Mouse (Mus musculus) kidney, adult 18-20 months (tissue): ENCODE results near the gene Rictor.
A peak's percentile ranks its signal among the peaks of the same experiment; 100 is the strongest.

Source experiments
- DNase-seq: peaks from one replicate; pipeline ENCODE4 v3.0.0; 2021

Gene Rictor

DNA sequence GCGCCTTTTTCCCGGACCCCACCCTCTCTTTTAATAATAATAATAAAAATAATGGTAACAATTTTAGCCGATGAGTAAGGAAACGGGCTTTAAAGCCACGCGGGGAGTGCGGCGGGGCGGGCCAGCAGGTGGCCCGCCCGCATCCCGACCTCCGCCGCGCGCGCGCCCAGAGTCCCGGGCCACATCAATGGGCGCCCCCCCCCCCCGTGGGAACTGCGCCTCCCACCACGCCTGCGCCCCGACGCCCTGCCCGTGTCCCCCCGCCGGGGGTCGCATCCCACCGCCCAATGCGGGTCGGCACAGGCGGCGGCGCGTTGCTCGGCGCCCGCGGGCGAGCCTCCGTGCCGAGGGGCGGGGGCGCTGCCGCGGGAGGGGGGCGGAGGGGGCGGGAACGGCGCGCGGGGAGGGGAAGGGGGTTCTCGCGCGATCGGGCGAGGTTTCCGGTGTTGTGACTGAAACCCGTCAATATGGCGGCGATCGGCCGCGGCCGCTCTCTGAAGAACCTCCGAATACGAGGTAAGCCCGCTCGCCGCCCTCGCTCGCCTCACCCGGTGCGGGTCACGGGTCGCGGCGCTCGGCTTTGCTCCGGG lies at the start of gene Rictor:
TSS of gene Rictor (plus strand) at position 444 of the 590 bp plus-strand sequence.
- DNase-seq: peak; percentile 86

DNA sequence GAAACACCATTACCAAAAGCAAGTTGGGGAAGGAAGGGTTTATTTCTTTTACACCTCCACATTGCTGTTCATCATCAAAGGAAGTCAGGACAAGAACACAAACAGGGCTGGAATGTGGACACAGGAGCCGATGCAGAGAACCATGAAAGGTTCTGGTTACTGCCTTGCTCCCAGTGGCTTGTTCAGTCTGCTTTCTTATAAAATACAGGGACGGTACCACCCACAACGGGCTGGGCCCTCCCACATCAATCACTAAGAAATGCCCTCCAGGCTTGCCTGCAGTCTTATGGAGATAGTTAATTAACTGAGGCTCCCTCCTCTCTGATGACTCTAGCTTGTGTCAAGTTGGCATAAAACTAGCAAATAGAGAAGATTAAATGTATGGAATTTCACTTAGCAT lies 46.2 kb upstream of the Rictor start:
- DNase-seq: no peak

DNA sequence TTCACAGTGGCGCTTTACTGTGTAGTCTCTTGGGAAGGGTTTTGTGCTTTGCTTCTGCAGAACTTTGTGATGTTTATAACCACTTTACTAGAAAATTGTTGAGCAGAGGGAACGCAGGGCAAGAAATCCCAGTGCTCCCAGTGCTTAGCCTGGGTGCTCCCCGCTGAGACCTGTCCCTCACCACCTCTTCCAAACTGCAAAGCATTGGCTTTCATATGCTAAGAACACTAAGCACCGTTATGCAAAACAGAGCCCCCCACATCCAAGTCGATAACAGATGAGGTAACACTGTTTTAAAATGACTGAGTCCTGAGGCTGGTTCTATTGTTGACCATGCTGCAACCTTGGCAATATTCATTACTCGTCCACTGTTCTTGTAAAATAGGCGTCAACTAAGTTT lies 44.2 kb upstream of the Rictor start:
- no peak for DNase-seq

DNA sequence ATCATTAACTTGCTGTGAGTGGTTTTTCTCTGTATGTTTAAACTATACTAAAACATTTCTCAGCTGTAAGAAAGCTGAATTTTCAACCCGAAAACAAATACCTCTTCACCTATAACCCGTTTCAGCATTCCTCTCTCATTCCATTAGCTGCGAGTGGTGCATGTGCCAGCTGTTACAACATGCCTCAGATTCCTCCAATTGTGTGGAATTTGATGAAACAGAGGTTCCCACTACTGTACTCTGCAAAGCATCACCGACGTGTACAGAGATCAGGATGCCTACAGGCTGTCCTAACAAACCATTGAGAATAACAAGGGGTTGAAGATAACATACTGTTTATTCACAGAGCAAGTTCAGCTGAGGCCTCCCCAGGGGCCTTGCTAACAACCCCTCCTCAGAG lies 42.1 kb upstream of the Rictor start:
- no peak for DNase-seq

DNA sequence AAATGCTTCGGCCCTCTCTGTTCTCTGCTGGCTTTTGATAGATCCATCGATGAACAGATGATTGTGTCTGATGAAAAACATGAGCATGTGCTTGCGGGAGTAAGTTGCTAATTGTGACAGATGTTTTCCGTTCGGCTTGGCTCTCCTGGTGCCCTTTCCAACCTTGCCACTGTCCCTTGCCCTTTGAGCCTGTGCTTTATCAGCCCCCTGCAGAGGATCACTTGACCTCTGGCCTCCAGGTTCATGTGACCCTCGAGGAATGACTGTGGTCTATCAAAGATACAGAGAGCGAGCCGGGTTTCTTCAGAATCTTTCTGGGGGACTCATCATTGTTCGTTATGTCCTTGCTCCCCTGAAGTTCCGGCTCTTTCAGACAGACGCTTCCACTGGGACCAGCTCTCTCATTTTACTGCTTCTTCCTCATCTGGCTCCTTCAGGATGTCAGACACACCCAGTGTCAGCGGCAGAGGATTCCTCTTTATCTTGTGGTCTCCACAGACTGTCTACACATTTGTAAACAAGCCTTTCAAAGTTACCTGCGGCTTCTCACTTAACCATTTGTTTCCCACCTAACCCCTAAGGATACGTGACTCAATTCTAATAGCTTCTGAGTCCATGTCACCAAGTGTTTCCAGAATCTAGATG lies 39.3 kb upstream of the Rictor start:
- DNase-seq: no peak

DNA sequence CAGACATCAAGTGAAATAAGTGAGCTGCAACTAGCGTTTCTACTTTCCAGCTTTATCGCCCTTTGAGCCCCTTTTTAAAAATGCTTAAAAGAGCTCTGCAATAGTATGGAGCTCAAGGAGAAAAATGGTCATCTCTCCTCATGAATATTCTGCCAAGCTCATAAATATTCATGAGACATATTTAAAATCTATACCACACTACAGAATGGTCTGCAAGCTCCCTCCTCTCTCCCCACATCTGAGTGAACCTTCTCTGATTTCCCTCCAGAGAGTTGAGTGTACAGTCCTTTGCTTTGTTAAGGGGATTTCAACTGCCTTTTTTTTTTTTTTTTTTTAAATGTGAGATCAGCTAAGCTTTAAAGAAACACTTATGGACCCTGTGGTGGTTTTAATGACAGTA lies 29.7 kb upstream of the Rictor start:
- no peak for DNase-seq

DNA sequence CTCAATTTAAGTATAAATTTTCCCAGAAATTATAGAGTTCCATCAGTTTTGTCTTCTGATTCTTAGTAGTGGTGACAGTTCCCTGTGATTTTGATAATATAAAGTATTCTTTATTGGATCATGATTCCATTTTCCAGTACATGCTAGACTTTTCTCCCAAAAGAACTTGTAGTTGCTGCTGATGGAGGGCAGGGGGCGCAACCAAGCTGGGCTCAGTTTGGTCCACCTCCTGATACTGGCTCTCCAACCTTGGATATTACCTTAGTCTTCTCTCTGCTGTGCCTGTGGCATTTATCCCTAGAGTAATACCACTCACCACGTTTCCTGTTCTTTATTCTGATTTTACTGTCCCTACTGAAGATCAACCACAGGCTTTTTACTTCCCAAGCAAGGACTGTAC lies 6.0 kb upstream of the Rictor start:
- DNase-seq: no peak

DNA sequence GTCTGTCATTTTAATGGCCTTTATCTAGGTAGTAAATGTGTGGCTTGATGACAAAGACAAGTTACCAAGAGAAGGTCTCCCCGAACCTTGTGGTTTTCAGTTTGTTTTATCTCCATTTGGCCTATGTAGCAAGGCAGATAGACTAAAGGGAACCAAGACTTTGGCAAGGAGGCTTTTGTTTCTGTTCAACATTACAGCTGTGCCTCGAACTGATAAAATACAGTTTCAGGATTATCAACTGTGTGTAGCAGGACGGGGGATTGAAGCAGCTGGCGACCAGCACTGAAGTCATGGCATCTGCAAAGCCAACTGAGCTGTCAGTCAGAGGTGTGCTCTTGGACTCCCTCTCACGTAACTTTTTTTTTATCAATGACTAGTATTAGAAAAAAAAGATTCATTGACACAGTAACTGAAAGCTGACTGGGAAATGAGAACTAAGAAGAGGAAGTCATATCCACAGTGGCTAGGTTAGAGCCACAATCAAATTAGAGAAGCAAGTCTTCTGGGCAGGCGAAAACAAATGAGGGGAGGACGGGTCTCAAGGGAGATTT lies 2.8 kb upstream of the Rictor start:
- DNase-seq: no peak

DNA sequence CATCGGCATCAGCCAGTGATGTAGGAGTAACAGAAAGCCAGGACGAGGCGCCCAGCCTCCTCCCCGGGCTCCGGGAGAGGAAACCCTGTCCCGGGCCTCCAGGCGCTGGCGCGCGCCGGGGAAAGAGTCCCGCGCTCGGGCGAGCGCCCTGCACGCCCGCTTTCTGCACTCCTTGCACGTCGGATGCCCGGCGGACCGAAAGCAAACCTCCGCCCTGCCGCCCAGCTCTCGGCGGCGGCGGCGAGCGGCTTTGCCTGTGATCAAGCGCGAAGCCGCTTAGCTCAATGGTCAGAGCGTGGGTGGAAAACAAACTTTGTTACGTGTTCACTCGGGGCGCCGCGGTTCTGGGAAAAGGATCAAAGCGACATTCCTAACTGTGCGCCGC lies 636 bp upstream of the Rictor start:
- peak; percentile 83 for DNase-seq

DNA sequence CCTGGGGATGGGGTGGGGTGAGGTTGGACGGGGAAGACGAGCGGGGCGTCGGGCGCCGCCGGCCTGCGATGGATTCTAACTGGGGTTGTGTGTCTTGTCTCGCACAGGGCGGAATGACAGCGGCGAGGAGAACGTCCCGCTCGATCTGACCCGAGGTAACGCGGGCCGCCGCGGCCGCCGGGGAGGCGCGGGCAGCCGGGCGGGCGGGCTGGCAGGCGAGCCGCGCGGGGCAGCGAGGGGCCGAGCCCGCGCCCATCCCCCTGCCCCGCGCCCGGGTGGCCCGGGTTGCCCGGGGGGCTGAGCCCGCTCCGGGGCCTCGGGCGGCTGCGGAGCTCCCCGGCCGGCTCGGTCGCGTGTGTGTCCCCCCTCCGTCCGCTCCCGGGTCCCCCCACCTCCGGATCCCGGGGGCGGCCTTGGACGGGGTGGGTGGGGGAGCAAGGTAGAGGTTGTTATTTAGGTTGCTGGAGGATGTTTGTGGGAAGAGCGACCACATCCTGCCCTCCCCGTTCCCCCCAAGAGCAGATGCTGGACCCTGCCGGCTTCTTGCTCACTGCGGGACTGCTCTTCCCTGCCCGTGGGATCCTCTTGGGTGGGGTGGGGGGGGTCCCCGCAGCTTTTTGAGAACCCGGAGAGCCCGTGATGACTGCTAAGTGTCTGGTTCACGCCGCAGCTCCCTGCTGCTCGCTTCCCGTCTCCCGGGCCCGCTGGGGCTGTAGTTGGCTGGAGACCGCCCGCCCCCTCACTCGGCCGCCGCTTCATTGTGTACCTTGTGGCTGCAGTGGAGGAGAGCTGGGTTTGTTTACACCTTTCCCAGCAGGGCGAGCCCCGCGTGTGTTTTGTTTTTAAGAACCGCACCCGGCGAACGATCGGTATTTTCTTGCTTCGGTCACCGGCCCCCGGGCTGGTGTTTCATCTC lies 605 bp downstream of the Rictor start:
- DNase-seq: peak; percentile 61

DNA sequence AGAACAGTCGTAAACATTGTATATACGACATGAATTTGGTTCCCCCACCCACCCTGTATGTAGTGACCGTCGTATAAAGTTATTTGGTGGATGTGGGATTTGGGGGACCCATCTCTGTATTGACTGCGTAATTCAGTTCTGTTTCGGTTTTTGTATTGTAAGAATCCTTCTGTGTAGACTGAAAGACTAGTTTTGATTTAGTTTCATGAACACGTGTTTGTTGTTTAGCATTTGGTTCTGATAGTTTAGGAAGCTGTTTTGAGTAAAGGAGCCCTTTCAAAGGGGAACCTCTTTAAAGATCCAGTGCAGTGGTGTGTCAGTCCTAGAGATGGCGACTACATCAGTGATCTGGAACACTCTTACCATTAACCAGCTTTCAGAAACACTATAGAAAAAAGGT lies 1.4 kb downstream of the Rictor start:
- DNase-seq: no peak

DNA sequence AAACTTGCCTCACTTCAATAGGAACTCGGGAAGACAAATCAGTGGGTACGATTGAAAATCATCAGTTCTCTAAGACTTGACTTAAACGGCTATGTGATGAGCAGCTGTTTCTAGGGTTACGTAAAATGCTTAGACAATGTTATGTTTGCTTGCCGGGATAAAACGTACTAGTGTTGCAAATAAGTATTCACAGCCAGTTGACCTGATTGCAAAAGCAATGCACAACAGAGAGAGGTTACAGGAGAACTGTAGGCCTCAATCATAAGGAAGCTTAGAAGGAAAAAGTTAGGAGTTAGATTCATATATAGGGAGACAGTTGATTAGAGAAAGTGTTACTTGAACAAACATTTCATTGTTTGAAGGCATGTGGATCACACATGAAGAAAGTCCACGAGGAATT lies 2.2 kb downstream of the Rictor start:
- DNase-seq: no peak

DNA sequence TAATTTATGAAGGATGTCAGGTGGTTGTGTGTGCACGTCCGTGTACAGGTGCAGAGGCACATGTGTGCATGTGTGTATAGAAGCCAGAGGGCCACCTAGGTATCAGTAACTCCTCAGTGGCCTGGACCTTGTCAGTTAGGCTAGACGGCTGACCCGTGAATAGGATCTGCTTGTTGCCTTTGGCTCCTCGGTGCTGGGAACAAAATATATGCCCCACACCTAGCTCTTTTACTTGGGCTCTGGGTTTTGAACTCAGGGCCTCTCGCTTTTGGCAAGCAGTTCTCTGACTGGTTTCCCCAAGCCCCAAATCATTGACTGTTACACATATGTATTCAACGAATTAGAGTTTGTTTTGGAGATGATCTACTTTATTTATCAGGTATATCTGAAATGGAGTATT lies 3.0 kb downstream of the Rictor start:
- no peak for DNase-seq

DNA sequence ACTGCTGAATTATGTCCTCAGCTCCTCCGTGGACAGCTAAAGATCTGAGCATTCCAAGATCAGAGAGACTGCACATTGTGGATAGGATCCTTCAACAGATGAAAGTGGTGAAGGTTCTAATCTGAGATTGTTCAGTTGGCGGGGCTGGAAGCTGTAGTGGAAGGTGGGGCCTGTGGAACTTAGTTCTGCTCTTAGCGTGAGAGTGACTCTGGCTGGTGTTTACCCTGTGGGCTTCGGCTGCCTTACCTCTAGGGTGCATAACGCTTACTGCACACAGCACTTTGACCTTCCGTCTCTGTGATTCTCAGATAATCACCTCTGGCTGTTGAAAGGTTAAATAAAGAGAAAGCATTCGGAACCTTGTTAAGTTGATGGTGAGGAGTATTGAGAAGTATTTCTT lies 6.6 kb downstream of the Rictor start:
- DNase-seq: no peak

DNA sequence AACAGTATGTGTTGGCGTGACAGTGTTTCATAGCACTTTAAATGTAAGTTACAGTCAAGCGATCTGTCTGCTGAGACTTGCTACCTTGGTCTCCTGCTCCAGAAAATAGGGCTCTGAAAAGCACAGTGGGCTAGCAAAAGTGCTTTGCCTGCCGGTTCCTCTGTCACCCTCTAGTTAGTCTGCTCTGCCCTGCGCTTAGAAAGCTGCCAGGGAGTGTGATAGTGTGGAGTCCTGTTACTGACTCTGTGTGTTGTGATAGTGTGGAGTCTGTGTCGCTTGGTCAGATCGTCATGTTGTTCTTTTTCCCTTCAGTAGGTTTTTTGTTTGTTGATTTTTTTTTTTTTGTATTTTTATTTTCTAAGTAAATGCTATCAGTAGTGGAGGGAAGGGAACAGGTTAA lies 7.1 kb downstream of the Rictor start:
- DNase-seq: no peak

DNA sequence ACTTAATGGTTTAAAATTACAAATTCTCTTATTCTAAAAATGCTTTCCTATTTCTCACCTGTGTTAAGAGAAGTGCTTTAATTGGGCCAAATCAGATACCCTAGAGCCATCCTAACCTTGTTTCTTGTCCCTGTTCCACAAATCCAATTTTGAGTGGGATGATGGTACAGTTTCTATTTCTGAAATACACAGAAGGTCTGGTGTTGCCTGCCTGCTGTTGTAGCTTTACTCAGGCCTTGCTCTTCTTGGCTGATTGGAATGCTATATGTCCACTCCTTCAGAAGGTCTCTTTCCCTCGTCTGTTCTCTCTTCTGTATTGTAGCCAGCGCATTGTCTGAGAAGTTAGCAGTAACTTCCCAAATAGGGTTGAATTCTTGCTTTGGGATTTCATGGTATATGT lies 13.2 kb downstream of the Rictor start:
- no peak for DNase-seq

DNA sequence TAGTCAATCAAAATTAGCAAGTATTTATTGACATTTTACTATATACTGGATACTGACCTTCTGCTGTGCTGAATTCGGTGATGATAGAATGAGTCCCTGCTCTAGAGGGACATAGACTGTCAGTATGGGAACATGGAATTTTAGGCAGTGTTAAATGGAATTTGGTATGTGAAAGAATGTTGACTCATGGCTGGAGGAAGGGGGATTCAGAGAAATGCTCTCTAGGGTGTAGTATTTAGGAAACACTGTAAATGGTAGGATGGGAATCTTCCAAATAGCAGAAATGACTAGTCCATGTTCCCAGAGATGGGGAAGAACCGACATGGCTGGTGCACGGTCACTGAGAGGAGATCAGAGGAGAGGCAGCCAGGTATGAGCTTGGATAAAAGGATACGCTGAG lies 13.6 kb downstream of the Rictor start:
- DNase-seq: no peak

DNA sequence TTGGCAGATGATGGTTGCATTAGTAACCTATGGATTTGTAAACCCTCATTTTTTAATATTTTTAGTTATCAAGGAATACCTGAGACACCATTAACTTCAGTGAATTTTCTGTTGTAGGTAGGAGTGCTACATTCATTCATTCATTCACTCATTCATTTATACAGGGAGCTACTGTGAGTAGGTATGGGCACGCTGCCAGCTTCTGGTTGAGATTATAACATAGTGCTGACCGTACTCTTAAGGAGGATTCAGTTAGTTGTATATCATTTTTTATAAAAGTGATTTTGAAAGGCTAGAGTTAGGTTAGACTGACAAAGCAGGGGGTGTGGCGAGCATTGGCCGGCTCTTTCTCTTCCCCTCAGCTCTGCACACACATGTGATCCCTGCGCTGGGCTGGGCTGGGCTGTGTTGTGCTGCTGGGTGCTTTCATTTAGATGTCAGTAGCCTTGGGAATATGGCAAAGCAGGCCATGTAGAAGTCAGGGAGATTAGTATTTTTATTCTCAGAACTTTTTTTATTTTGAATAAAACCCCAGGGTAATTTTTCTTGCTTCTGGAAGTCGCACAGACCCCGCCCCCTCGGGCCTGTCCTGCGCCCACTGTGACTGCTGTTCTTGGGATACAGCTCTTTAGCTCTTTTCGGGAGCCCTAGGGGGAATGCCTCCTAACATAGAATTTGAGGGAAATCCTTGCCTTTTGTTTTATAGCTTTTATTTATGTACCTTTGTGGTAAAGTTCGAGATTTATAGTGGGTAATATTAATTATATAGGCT lies 14.4 kb downstream of the Rictor start:
- DNase-seq: no peak

DNA sequence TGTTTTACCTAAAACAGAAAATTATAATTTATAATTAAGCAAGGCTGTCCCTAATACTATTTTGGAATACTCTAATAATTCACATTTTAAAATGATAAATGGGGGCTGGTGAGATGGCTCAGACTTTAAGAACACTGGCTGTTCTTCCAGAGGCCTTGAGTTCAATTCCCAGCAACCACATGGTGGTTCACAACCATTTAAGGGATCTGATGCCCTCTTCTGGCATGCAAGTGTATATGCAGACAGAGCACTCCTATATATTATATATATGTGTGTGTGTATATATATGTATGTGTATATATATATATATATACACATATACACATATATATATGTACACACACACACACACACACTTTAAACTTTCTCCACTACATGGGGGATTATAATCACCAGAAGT lies 15.2 kb downstream of the Rictor start:
- no peak for DNase-seq

DNA sequence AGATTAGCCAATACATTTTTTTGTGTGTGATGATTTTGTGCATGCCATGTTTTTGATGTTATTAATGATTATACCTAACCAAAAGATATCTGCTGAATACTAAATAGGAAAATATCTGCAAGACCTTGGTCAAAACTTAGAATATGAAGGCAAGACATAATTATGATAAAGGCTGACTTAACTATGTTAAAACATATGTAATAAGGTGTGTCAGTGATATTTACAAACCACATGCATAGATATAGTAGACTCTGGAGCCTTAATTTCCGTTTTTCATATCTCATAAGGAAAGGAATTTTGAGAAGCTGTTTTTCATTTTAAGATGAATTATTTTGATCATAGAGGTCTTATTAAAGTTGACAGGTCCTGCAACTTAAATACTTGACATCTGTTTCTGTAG lies 16.3 kb downstream of the Rictor start:
- DNase-seq: no peak

DNA sequence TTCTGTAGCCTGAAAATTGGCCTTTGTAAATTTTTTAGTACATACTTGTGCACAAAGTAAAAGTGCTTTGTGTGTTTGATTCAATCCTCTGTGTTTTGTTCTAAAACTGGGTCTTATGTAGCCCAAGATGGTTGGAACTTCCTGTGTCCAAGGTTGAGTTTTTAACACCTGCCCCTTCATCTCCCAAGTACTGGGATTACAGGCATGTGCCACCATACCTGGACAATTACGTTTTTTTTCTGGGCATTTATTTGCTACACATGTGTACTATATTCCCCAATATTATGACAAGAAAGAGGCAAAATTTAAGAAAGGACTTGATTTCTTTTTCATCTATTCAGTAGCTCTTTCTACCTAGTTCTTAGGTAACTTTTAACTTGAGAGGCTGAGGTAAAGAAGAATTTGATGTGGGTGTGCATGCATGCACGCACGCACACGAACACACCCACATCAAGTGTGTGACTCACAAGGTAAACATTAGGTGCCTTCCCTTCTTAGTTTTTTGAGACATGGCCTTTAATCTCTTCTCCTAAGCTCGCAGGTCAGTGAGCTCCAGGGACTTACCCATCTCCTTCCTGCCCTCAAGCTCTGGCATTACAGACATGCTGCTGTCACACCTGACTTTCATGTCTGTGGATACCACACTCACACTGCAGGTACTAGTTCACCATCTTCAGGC lies 18.1 kb downstream of the Rictor start:
- no peak for DNase-seq

DNA sequence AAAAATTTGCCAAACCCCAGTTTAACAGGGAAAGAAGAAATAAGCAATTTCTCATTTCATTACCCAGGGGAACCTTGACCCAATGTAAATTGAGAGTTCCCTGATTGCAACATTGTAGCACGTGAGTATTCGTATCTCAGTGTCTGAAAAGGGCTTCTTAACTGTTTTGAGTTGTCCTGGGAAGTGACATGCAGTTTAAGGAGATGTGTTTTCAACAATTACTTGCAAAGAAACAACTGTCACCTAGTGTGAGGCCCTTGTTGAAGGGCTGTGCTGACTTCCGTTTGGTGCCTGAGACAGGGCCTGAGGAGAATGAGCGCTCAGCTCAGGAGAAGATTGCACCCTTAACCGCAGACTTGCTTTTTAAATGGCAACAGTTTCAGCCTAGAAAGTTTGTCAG lies 24.9 kb downstream of the Rictor start:
- DNase-seq: no peak

DNA sequence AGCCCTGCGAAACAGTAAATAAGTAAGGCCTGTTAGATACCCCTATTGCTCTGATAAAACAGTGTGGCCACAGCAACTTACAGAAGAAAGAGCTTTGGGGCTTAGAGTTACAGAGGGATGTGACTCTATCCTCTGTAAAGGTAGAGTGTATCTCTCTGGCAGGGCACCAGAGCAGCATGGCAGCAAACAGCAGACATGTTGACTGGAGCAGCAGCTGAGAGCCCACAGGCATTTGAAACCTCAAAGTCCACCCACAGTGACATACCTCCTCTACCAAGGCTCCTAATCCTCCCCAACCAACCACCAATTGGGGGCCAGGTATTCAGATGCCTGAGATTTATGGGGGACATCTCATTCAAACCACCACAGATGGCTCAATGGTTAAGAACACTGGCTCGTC lies 31.0 kb downstream of the Rictor start:
- no peak for DNase-seq
